Mouse (Mus musculus): ENCODE results near the gene Pxn.

Pxn gene

DNA sequence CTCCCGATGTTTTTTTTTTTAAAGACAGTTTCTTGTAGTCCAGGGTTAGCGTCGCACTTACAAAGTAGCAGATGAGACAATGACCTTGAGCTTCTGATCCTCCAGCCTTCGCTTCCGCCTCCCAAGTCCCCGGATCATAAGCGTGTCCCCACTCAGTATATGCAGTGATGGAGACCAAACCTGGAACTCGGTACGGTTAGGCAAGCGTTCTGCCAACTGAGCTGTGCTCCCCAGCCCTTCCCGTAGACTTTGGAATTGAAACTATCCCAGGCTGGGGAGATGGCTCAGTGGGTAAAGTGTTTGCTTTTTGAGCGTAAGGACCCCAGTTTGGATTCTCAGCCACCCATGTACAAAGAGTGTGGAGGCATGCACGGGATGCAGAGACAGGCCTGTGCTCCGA lies 6.8 kb downstream of the Pxn start:
- TF ChIP-seq GATA4 (IDR thresholded peaks at IDR 0.05; ENCODE audit: insufficient replicate concordance, low read length): no peak

- no peak for TF ChIP-seq GATA4 (IDR thresholded peaks at IDR 0.05; ENCODE audit: insufficient replicate concordance, low read length)
Observed at GRCm38 (mm10) chr5:115513721-115514120, 7.2 kb downstream of the Pxn start.

GRCm38 (mm10) chr5:115514346-115514745 lies 7.9 kb downstream of the Pxn start:
- TF ChIP-seq GATA4 (IDR thresholded peaks at IDR 0.05; ENCODE audit: insufficient replicate concordance, low read length): no peak

GRCm38 (mm10) chr5:115514896-115515587 lies 8.6 kb downstream of the Pxn start:
- no peak for TF ChIP-seq GATA4 (IDR thresholded peaks at IDR 0.05; ENCODE audit: insufficient replicate concordance, low read length)

- peak; percentile 65; the same call in 1 of the 2 replicates for TF ChIP-seq GATA4 (IDR thresholded peaks at IDR 0.05; ENCODE audit: insufficient replicate concordance, low read length)
Observed at GRCm38 (mm10) chr5:115516081-115516907, 9.8 kb downstream of the Pxn start.

DNA sequence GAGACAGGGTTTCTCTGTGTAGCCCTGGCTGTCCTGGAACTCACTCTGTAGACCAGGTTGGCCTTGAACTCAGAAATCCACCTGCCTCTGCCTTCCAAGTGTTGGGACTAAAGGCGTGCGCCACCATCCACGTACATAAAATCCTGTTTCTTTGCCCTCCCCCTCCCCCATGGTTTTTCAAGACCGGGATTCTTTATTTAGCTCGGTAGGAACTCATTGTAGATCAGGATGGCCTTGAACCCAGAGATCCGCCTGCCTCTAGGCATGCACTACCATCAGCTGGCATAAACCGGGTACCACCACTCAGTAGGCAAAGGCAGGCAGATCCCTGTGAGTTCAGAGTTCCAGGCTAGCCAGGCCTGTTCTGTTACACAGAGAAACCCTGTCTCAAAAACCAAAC lies 10.4 kb downstream of the Pxn start:
- no peak for TF ChIP-seq GATA4 (IDR thresholded peaks at IDR 0.05; ENCODE audit: insufficient replicate concordance, low read length)

- TF ChIP-seq GATA4 (IDR thresholded peaks at IDR 0.05; ENCODE audit: insufficient replicate concordance, low read length): no peak
Observed at GRCm38 (mm10) chr5:115517501-115517900, 11.0 kb downstream of the Pxn start.

DNA sequence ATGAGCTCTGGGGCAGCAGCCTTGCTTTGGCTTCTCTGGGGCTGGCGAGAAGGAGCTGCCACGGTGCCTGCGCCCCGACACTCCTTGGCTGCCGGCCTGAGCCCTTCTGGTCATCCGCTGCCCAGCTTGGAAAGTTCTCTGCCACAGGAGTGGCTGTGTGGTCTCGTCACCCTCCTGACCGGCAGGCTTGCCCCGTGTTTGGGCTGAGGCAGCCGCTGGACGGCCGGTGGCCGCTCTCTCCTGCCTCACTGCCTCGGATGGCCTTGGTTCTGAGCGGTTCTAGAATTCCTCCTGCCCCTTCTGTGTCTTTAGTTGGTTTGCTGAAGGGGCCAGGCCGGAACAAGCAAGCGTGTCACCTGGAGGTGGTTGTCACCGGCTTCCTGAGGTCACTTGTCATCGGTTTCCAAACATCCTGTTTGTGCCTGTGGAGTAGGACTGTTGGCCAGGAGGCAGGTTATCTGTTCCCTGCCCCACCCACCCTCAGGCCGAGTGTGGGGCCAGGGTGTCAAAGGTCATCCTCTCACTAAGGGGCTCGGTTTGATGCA lies 13.9 kb downstream of the Pxn start:
- peak; percentile 53; the same call in 1 of the 2 replicates for TF ChIP-seq GATA4 (IDR thresholded peaks at IDR 0.05; ENCODE audit: insufficient replicate concordance, low read length)

DNA sequence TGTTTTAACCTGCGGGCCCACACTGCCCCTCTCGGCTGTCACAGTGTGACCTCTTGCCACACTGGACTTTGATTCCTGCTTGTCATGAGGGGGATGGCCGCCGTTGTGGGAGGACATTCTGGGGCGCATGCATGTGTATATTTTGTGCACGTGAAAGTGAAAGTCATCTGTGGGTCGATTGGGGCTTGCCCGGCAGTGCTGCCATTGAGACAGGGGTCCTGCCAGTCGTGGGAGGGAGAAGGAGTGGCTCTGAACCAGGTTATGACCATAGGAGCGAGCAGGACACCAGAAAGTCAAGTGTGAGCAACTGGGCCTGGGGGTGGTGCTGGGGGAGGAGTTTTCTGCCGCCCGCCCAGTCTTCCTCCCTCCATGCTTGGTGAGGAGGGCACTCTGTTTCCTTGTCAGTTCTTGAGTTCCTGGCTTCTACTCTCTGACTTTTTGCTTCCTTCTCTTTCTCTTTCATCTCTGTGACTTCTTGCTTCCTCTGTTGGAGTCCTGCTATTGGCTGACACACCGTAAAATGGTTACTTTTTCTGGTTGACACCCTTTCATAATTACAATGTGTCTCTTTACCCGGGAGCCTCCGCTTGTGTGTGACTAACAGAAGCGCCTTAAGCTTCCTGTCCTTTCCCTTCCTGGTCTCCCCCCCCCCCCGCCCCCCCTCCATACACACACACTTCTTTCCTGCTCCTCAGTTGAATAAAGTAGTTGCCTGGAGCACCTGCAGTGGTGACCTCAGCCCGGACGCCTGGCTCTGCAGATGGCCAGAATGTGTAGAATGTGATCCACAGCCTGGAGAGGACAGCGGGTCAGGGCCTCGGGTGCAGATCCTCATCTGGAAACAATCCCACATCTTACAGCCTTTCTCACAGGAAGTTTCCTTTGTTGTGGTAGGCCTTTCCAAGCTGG lies 15.3 kb downstream of the Pxn start:
- TF ChIP-seq GATA4 (IDR thresholded peaks at IDR 0.05; ENCODE audit: insufficient replicate concordance, low read length): no peak; the same call in 1 of the 2 replicates

DNA sequence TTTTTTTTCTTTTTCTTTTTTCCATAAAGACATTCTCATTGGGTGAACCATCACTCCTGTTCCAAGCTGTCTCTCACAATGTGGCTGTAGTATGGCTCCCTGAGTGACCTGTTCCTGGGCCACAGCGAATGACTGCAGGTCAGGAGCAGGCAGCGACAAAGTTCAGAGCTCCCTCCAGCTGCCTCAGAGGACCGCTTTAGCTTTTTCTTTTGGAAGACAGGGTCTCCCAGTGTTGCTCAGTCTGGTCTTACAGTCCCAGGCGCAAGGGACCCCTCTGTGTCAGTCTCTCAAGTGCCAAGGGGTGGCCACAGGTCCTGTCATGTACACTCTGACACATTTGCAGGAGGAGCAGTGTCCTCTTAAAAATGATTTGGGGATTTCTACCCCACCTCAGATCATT lies 16.1 kb downstream of the Pxn start:
- no peak for TF ChIP-seq GATA4 (IDR thresholded peaks at IDR 0.05; ENCODE audit: insufficient replicate concordance, low read length)

- no peak for TF ChIP-seq GATA4 (IDR thresholded peaks at IDR 0.05; ENCODE audit: insufficient replicate concordance, low read length)
Observed at GRCm38 (mm10) chr5:115522981-115523499, 16.6 kb downstream of the Pxn start.

DNA sequence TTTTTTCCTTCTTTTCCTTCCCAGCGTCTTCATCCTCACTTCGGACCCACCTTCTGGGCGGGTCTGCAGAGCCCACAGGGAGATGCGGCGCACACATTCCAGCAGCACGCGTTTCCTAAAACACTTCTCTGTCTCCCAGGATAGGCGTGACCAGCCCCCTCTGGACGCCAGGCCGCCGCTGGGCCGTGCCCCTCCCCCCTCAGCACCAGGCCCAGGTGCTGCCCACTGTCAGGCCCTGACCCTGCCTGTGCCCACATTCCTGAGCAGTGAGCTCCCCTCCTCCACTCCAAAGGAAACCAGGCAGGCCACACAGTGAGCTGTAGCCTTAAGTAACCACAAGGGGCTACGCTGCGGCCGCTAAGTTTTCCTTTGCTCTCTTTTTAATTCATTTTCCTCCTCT lies 17.5 kb downstream of the Pxn start:
- TF ChIP-seq GATA4 (IDR thresholded peaks at IDR 0.05; ENCODE audit: insufficient replicate concordance, low read length): no peak

- no peak for TF ChIP-seq GATA4 (IDR thresholded peaks at IDR 0.05; ENCODE audit: insufficient replicate concordance, low read length)
Observed at GRCm38 (mm10) chr5:115524471-115524870, 18.0 kb downstream of the Pxn start.

- TF ChIP-seq GATA4 (IDR thresholded peaks at IDR 0.05; ENCODE audit: insufficient replicate concordance, low read length): no peak
Observed at GRCm38 (mm10) chr5:115525416-115525815, 18.9 kb downstream of the Pxn start.

DNA sequence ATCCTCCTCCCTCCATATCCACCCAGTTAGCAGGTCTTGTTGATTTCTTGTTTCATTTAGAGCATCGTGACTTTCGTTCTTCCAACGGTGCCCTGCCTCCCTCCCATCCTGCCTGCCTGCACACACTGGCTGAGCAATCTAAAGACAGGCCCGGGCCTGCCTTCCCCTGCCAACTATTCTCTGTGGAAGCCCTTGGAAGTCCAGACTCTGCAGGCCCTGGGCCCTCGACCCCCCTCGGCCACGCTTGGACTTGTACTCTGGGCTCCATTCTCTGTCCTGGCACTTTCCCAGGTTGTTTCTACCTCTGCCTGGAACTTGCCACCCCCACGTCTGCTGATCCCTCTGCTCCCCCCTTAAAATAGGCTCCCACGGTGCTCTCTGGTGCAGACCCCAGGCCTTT lies 19.5 kb downstream of the Pxn start:
- no peak for TF ChIP-seq GATA4 (IDR thresholded peaks at IDR 0.05; ENCODE audit: insufficient replicate concordance, low read length)
